Mouse (Mus musculus): ENCODE results near the gene Akap8. TPM values are rescaled to one million over a fixed set of nuclear protein-coding genes. Genes with fewer than 3 reads are reported as not detected.
A peak's percentile ranks its signal among the peaks of the same experiment; 100 is the strongest.

Akap8 gene
- polyA plus RNA-seq, 2 experiments: 12.3 to 26.8 TPM

- H3K36me3 ChIP-seq (replicated peaks; ENCODE audit: control insufficient read depth, insufficient read depth, low read depth): peaks cover 95% of the 10 kb centered on the region
- TF ChIP-seq EP300 (IDR thresholded peaks at IDR 0.05; ENCODE audit: low read depth) (no peak), CTCF (IDR thresholded peaks at IDR 0.05; ENCODE audit: low read depth) (no peak)
- no peak overlapping the region for H3K9ac ChIP-seq (replicated peaks)
- no peaks in the 10 kb centered on the region for H3K9me3 ChIP-seq (ENCODE audit: control insufficient read depth, low read length)
- H3K27me3 ChIP-seq (ENCODE audit: control insufficient read depth, insufficient read depth, low read length): no peaks in the 10 kb centered on the region
- no peaks in the 10 kb centered on the region; a peak in 1 of 4 replicates for H3K4me1 ChIP-seq (replicated peaks; ENCODE audit: control insufficient read depth in 2 of 2, insufficient read depth in 2 of 2, low read length in 1 of 2)
- ATAC-seq (ENCODE audit: insufficient read depth): peak; percentile 61
- 37% methylated on average over 5 of the region's 5 CpGs for WGBS (ENCODE audit: insufficient replicate concordance)
- H3K4me3 ChIP-seq (ENCODE audit: insufficient read depth in 1 of 2, low read depth in 2 of 2, low read length in 2 of 2): no peak overlapping the region
- H3K4me2 ChIP-seq (ENCODE audit: low read depth): no peak overlapping the region
- no peak for DNase-seq (ENCODE audit: low read depth in 3 of 3, low spot score in 3 of 3)
- H3K27ac ChIP-seq: no peak overlapping the region
Measured at GRCm38 (mm10) chr17:32313892-32314291, 7.1 kb downstream of the Akap8 start.

DNA sequence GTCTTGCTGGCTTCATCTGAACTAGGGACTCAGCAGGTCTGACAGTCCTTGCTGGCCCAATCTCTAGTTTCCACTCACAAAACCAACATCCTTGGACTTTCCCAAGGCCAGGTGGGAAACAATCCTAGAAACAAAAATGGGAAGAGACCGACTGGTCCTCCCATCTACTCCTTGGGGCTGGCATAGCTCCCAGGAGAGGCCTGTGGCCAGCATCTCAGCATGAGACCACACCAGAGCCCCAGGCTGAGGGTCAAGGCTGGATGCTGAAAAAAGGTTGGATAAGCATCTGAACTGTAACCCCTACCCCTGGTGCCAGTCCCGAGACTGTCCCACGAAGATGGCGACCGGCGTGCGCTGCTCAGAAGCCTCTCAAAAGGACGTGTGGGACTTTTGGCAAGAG, 8.2 kb downstream of the Akap8 start:
- Histone ChIP-seq H3K4me3 (ENCODE audit: insufficient read depth in 1 of 2, low read depth in 2 of 2, low read length in 2 of 2) (no peak overlapping the region), H3K27ac (no peak overlapping the region), H3K36me3 (replicated peaks; ENCODE audit: control insufficient read depth, insufficient read depth, low read depth) (peaks cover 98% of the 10 kb centered on the region), H3K9me3 (ENCODE audit: control insufficient read depth, low read length) (no peaks in the 10 kb centered on the region), H3K4me2 (ENCODE audit: low read depth) (no peak overlapping the region), H3K4me1 (replicated peaks; ENCODE audit: control insufficient read depth in 2 of 2, insufficient read depth in 2 of 2, low read length in 1 of 2) (peaks cover 3 to 5% of the 10 kb centered on the region in 2 experiments; a peak in 3 of 4 replicates), H3K27me3 (ENCODE audit: control insufficient read depth, insufficient read depth, low read length) (no peaks in the 10 kb centered on the region), H3K9ac (replicated peaks) (no peak overlapping the region)
- DNase-seq (ENCODE audit: low read depth in 3 of 3, low spot score in 3 of 3) (no peak), ATAC-seq (ENCODE audit: insufficient read depth) (no peak)
- TF ChIP-seq EP300 (IDR thresholded peaks at IDR 0.05; ENCODE audit: low read depth) (no peak), CTCF (IDR thresholded peaks at IDR 0.05; ENCODE audit: low read depth) (no peak)
- 84% methylated on average over 8 of the region's 8 CpGs for WGBS (ENCODE audit: insufficient replicate concordance)

DNA sequence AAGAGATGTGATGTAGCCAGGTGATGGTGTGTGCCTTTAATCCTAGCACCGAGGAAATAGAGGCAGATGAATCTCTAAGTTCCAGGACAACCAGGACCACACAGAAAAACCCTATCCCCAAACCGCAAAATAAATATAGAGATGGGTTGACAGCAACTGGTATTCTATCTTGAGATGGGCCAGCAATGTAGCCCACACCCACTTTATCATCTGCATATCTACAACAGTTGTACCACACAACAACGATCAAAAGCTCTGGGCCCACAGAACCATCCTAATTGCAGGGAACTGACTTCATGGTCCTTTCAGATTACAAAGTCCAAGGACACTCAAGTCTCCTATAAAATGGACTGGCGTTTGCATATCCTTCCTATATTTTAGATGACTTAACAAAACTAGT, 13.1 kb downstream of the Akap8 start:
- DNase-seq (ENCODE audit: low read depth in 3 of 3, low spot score in 3 of 3): no peak
- peak; percentile 41; the same call in 1 of the 2 replicates for ATAC-seq (ENCODE audit: insufficient read depth)
- WGBS (ENCODE audit: insufficient replicate concordance): 24% methylated on average over 4 of the region's 4 CpGs
- Histone ChIP-seq H3K4me2 (ENCODE audit: low read depth) (peak overlapping the region; percentile 11; the same call in 1 of the 2 replicates), H3K4me1 (replicated peaks; ENCODE audit: control insufficient read depth in 2 of 2, insufficient read depth in 2 of 2, low read length in 1 of 2) (peaks cover 3 to 8% of the 10 kb centered on the region in 2 experiments; a peak in 3 of 4 replicates), H3K27me3 (ENCODE audit: control insufficient read depth, insufficient read depth, low read length) (no peaks in the 10 kb centered on the region), H3K36me3 (replicated peaks; ENCODE audit: control insufficient read depth, insufficient read depth, low read depth) (peaks cover 92% of the 10 kb centered on the region), H3K9ac (replicated peaks) (no peak overlapping the region), H3K9me3 (ENCODE audit: control insufficient read depth, low read length) (no peaks in the 10 kb centered on the region), H3K27ac (no peak overlapping the region), H3K4me3 (ENCODE audit: insufficient read depth in 1 of 2, low read depth in 2 of 2, low read length in 2 of 2) (no peak overlapping the region)
- no peak for TF ChIP-seq CTCF (IDR thresholded peaks at IDR 0.05; ENCODE audit: low read depth)
- TF ChIP-seq EP300 (IDR thresholded peaks at IDR 0.05; ENCODE audit: low read depth): 0 out of 2 replicates have a peak, but pooled peaks have one; percentile 7

DNA sequence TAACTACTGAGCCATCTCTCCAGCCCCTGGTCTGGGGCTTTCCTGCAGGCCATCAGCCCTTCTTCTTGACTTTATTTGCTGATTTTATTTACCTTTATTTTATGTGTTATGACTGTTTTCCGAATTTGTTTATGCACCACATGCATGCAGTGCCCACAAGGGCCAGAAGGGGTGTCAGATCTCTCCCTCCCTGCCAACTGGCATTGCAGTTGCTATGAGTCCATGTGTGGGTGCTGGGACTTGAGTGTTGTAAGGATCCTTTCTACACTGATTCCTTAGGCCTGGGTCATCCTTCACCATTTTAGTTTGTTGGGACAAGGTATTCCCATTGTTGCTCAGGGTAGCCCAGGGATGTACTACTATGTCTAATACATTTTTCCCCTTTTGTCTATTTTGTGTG, 22.9 kb downstream of the Akap8 start:
- ATAC-seq (ENCODE audit: insufficient read depth): no peak
- no peaks in the 10 kb centered on the region for H3K4me1 ChIP-seq (replicated peaks; ENCODE audit: control insufficient read depth in 2 of 2, insufficient read depth in 2 of 2, low read length in 1 of 2)
- TF ChIP-seq EP300 (IDR thresholded peaks at IDR 0.05; ENCODE audit: low read depth) (no peak), CTCF (IDR thresholded peaks at IDR 0.05; ENCODE audit: low read depth) (peak; percentile 45)

DNA sequence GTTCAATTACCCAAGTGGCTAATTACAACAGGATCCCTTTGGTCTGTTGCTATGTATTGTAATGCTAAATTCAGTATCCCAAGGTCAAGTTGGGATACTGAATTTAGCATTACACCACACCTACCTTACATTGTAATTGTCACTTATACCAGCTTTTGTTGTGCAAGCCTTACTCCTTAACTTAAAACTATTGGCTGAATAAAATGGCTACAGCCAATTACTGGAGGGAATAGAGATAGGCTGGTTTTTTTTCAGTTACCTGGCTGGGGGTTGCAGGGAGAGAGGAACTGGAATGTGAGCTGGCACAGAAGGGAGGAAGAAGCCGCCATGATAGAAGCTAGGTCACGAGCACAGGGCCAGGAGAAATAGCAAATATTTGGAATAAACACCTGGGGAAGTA, 25.1 kb downstream of the Akap8 start:
- 68% methylated on average over 2 of the region's 2 CpGs for WGBS (ENCODE audit: insufficient replicate concordance)
- Histone ChIP-seq H3K4me3 (ENCODE audit: insufficient read depth in 1 of 2, low read depth in 2 of 2, low read length in 2 of 2) (no peak overlapping the region), H3K27me3 (ENCODE audit: control insufficient read depth, insufficient read depth, low read length) (no peaks in the 10 kb centered on the region), H3K9me3 (ENCODE audit: control insufficient read depth, low read length) (no peaks in the 10 kb centered on the region), H3K9ac (replicated peaks) (no peak overlapping the region), H3K27ac (no peak overlapping the region), H3K4me2 (ENCODE audit: low read depth) (no peak overlapping the region), H3K36me3 (replicated peaks; ENCODE audit: control insufficient read depth, insufficient read depth, low read depth) (no peaks in the 10 kb centered on the region), H3K4me1 (replicated peaks; ENCODE audit: control insufficient read depth in 2 of 2, insufficient read depth in 2 of 2, low read length in 1 of 2) (no peaks in the 10 kb centered on the region)
- TF ChIP-seq EP300 (IDR thresholded peaks at IDR 0.05; ENCODE audit: low read depth): no peak
- TF ChIP-seq CTCF (IDR thresholded peaks at IDR 0.05; ENCODE audit: low read depth): no peak
- no peak for DNase-seq (ENCODE audit: low read depth in 3 of 3, low spot score in 3 of 3)
- no peak for ATAC-seq (ENCODE audit: insufficient read depth)

More for the DNA sequence above, 22.9 kb downstream of the Akap8 start:
- DNase-seq (ENCODE audit: low read depth in 3 of 3, low spot score in 3 of 3): no peak
- H3K9ac ChIP-seq (replicated peaks): no peak overlapping the region
- 47% methylated on average over 1 of the region's 1 CpGs for WGBS (ENCODE audit: insufficient replicate concordance)
- no peaks in the 10 kb centered on the region for H3K9me3 ChIP-seq (ENCODE audit: control insufficient read depth, low read length)
- no peak overlapping the region for H3K4me3 ChIP-seq (ENCODE audit: insufficient read depth in 1 of 2, low read depth in 2 of 2, low read length in 2 of 2)
- H3K36me3 ChIP-seq (replicated peaks; ENCODE audit: control insufficient read depth, insufficient read depth, low read depth): no peaks in the 10 kb centered on the region
- H3K4me2 ChIP-seq (ENCODE audit: low read depth): no peak overlapping the region
- H3K27me3 ChIP-seq (ENCODE audit: control insufficient read depth, insufficient read depth, low read length): no peaks in the 10 kb centered on the region
- H3K27ac ChIP-seq: no peak overlapping the region

All from liver, embryonic 14.5 days (tissue).